Mouse (Mus musculus) bone marrow macrophage, adult 2 months (primary cell): ENCODE results near the gene Hdgfl3.

Source experiments
- CTCF ChIP-seq: IDR thresholded peaks from 2 replicates; pipeline ENCODE4 v1.5.1; 2012; ENCODE audit warnings: low read depth, mild to moderate bottlenecking, low read length, moderate library complexity
- POLR2A ChIP-seq: IDR thresholded peaks from 2 replicates; pipeline ENCODE4 v1.6.1; 2012; ENCODE audit warnings: mild to moderate bottlenecking, low read depth, low read length, borderline replicate concordance

DNA sequence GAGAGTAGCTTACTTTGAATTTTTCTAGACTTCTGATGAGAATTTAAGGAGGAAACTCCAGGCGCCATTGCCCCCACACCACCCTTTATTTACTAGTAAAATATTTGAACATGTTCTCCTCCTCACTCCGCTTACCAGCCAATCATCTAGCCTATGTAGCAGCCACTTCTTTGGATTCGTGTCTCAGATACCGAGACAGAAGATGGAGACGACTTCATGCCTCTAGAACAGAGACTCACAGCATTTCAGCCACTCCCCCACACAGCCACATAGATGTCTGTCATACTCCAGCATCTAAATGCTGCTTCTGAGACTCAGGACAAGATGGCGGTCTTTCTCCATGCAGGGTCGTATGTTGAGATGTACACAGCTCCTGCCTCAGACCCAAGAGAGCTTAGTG is 92.1 kb downstream of the Hdgfl3 start:
- no peak for TF ChIP-seq CTCF
- TF ChIP-seq POLR2A = no peak
